Mouse (Mus musculus): ENCODE data around the gene Gm13283. TPM values are rescaled to one million over a fixed set of nuclear protein-coding genes. Genes with fewer than 3 reads are reported as not detected.
"Not testable (repeated sequence)": the region's sequence is repeated elsewhere in the genome, so short reads cannot be mapped to it uniquely, and the experiment has no call there.

The Gm13283 gene
- polyA plus RNA-seq, 1 experiment from 2014 or later = not detected

DNA sequence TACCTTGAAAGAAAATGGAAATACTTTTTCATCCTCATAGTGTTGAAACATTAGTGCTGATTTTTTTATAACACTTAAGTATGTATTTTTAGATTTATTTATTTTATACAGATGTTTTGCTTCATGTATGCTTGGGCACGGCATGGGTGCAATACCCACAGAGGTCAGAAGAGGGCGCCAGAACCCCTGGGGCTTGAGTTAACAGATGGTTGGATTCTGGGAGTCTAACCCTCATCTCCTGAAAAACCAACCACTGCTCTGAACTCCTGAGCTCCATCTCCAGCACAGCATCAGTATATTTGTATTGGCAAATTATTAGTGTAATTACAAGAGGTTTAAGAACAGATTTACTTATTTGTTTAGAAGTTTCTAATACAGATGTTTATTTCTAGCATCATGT is 21.4 kb upstream of the Gm13283 start:
- H3K36me3 ChIP-seq (ENCODE audit: control insufficient read depth, insufficient read depth, low read length) = no peaks in the 10 kb centered on the region
- no peaks in the 10 kb centered on the region for H3K27me3 ChIP-seq (ENCODE audit: control insufficient read depth, insufficient read depth, low read length)
- H3K4me3 ChIP-seq (ENCODE audit: low read depth, low read length) = no peak overlapping the region
- peak; percentile 61; the same call in 1 of the 2 replicates for ATAC-seq (replicated peaks; ENCODE audit: low FRiP score)
- no peak overlapping the region for H3K27ac ChIP-seq (ENCODE audit: low read depth, low read length)
- no peak overlapping the region for H3K4me2 ChIP-seq (ENCODE audit: low read depth, low read length, severe bottlenecking)
- H3K9ac ChIP-seq (ENCODE audit: low read length) = no peak overlapping the region
- no peaks in the 10 kb centered on the region for H3K9me3 ChIP-seq (ENCODE audit: control insufficient read depth, low read length)
- DNase-seq (ENCODE audit: low spot score) = peak; percentile 90
- no peaks in the 10 kb centered on the region for H3K4me1 ChIP-seq (replicated peaks; ENCODE audit: control insufficient read depth, insufficient read depth, low read length)
- WGBS = 6% methylated on average over 2 of the region's 2 CpGs

DNA sequence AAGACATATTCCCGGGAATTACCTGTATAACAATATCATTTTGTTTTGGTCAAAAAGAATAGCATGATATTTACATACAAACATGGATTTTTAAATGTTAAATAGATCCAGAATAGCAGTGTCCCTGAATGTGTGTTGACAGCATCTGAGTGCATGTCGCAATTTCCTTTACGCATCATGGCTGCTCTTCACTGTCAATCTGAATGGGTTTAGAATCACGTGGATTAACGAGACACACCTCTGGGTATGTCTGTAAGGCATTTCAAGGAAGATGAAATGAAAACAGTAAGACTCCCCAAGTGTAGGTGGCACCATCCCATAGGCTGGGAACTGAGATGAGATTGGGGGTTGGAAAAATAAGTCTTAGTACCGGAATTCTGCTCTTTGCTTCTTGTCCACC is 20.9 kb upstream of the Gm13283 start:
- no peak overlapping the region for H3K9ac ChIP-seq (ENCODE audit: low read length)
- no peaks in the 10 kb centered on the region for H3K9me3 ChIP-seq (ENCODE audit: control insufficient read depth, low read length)
- H3K4me2 ChIP-seq (ENCODE audit: low read depth, low read length, severe bottlenecking) = no peak overlapping the region
- no peak for DNase-seq (ENCODE audit: low spot score)
- no peak overlapping the region for H3K4me3 ChIP-seq (ENCODE audit: low read depth, low read length)
- ATAC-seq (replicated peaks; ENCODE audit: low FRiP score) = no peak
- H3K27ac ChIP-seq (ENCODE audit: low read depth, low read length) = no peak overlapping the region
- 95% methylated on average over 6 of the region's 6 CpGs for WGBS
- no peaks in the 10 kb centered on the region for H3K27me3 ChIP-seq (ENCODE audit: control insufficient read depth, insufficient read depth, low read length)
- no peaks in the 10 kb centered on the region for H3K36me3 ChIP-seq (ENCODE audit: control insufficient read depth, insufficient read depth, low read length)
- H3K4me1 ChIP-seq (replicated peaks; ENCODE audit: control insufficient read depth, insufficient read depth, low read length) = no peaks in the 10 kb centered on the region

DNA sequence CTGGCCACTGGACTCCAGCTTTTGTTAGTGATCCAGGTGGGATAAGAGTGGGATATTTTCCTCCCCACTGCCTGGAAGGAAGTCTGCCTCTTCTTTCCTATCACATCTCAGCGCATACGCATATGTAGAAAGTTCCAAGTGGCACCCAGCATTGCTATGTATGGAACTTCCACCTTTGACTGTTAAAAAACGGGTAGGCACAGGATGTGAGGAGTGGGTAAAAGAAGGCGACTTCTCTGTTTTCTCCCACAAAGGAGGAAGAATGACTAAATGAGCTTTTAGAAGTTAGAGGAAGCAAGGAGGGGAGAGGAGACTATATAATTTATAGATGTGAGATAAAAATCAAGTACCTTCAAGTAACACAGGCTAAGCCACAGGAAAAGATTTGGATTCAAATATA is 18.5 kb upstream of the Gm13283 start:
- DNase-seq (ENCODE audit: low spot score) (no peak), ATAC-seq (replicated peaks; ENCODE audit: low FRiP score) (no peak)
- Histone ChIP-seq H3K36me3 (ENCODE audit: control insufficient read depth, insufficient read depth, low read length) (no peaks in the 10 kb centered on the region), H3K4me2 (ENCODE audit: low read depth, low read length, severe bottlenecking) (no peak overlapping the region), H3K4me1 (replicated peaks; ENCODE audit: control insufficient read depth, insufficient read depth, low read length) (no peaks in the 10 kb centered on the region), H3K9me3 (ENCODE audit: control insufficient read depth, low read length) (no peaks in the 10 kb centered on the region), H3K9ac (ENCODE audit: low read length) (no peak overlapping the region), H3K27me3 (ENCODE audit: control insufficient read depth, insufficient read depth, low read length) (no peaks in the 10 kb centered on the region), H3K27ac (ENCODE audit: low read depth, low read length) (no peak overlapping the region), H3K4me3 (ENCODE audit: low read depth, low read length) (no peak overlapping the region)
- WGBS = 93% methylated on average over 4 of the region's 4 CpGs

DNA sequence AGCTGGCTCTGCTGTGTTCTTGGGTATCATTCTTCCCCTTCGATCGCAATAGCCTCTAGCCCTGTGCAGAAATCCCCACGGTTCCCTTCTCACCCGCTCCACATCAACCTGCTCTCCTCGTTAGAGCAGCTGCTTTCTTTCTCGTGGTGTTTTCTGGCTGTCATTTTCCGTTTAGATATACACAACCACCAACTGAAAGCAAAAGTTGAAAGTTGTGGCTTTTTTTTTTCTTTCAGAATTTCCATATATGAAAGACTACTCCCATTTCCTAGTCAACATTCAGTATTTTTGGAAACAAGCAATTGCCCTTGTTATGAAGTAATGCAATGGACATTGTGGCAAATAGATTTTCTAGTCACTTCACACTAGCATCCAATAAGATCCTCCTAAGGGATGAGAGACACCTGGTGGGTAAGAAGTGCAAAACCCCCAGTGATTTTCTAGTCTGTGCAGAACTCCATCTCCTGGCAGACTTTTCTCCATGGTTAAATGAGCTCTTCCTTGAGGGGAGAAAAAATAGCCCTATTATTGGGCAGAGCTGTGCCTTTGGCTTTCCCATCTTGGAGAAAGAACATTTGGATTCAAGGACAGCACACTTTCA is 17.0 kb upstream of the Gm13283 start:
- WGBS = 77% methylated on average over 7 of the region's 7 CpGs
- Histone ChIP-seq H3K27me3 (ENCODE audit: control insufficient read depth, insufficient read depth, low read length) (no peaks in the 10 kb centered on the region), H3K4me1 (replicated peaks; ENCODE audit: control insufficient read depth, insufficient read depth, low read length) (no peaks in the 10 kb centered on the region), H3K27ac (ENCODE audit: low read depth, low read length) (no peak overlapping the region), H3K9me3 (ENCODE audit: control insufficient read depth, low read length) (no peaks in the 10 kb centered on the region), H3K9ac (ENCODE audit: low read length) (no peak overlapping the region), H3K4me2 (ENCODE audit: low read depth, low read length, severe bottlenecking) (no peak overlapping the region), H3K36me3 (ENCODE audit: control insufficient read depth, insufficient read depth, low read length) (no peaks in the 10 kb centered on the region), H3K4me3 (ENCODE audit: low read depth, low read length) (no peak overlapping the region)
- DNase-seq (ENCODE audit: low spot score) = no peak
- no peak for ATAC-seq (replicated peaks; ENCODE audit: low FRiP score)

DNA sequence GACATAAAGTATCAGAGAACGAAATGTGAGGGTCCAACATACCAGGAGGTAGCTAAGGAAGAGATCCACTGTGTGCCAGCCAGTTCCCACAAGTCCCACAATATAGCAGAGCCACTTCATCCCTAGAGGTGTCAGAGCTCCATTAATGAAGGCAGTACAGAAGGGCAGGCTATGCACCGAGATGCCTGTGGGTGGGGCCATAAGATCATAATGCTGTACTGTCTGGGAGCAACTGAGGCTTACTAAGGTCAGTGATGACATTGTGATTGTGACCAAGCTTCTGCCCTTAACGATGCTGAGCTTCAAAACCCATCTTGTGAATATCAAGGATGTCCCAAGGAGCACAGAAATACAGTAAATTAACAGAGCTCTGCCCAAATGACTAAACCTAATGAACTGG is 15.7 kb upstream of the Gm13283 start:
- ATAC-seq (replicated peaks; ENCODE audit: low FRiP score) (no peak), DNase-seq (ENCODE audit: low spot score) (no peak)
- Histone ChIP-seq H3K9me3 (ENCODE audit: control insufficient read depth, low read length) (no peaks in the 10 kb centered on the region), H3K27me3 (ENCODE audit: control insufficient read depth, insufficient read depth, low read length) (no peaks in the 10 kb centered on the region), H3K9ac (ENCODE audit: low read length) (no peak overlapping the region), H3K4me1 (replicated peaks; ENCODE audit: control insufficient read depth, insufficient read depth, low read length) (no peaks in the 10 kb centered on the region), H3K36me3 (ENCODE audit: control insufficient read depth, insufficient read depth, low read length) (no peaks in the 10 kb centered on the region), H3K27ac (ENCODE audit: low read depth, low read length) (no peak overlapping the region), H3K4me2 (ENCODE audit: low read depth, low read length, severe bottlenecking) (no peak overlapping the region), H3K4me3 (ENCODE audit: low read depth, low read length) (no peak overlapping the region)
- 74% methylated on average over 3 of the region's 3 CpGs for WGBS

DNA sequence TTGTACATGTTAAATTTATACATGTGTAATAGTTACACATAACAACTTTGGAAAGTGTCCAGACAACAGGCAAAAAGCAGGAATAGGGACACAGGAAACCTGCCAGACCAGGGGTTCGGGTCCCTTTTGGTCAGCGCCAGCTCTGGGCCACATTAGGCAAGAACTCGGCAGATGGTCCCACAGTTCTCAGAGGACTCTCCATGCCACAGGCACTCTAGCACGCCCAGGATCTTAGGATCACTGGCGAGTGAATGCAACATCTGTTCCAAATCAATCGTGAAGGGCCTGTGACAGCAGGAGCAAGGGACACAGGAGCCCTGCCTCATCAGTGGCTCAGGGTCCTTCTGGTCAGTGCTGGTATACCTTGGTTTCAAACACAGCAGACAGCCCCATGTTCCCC is 10.0 kb upstream of the Gm13283 start:
- DNase-seq (ENCODE audit: low spot score) (no peak), ATAC-seq (replicated peaks; ENCODE audit: low FRiP score) (no peak)
- Histone ChIP-seq H3K27me3 (ENCODE audit: control insufficient read depth, insufficient read depth, low read length) (no peaks in the 10 kb centered on the region), H3K4me2 (ENCODE audit: low read depth, low read length, severe bottlenecking) (no peak overlapping the region), H3K4me3 (ENCODE audit: low read depth, low read length) (no peak overlapping the region), H3K9ac (ENCODE audit: low read length) (no peak overlapping the region), H3K4me1 (replicated peaks; ENCODE audit: control insufficient read depth, insufficient read depth, low read length) (no peaks in the 10 kb centered on the region), H3K36me3 (ENCODE audit: control insufficient read depth, insufficient read depth, low read length) (no peaks in the 10 kb centered on the region), H3K27ac (ENCODE audit: low read depth, low read length) (no peak overlapping the region), H3K9me3 (ENCODE audit: control insufficient read depth, low read length) (no peaks in the 10 kb centered on the region)
- 70% methylated on average over 6 of the region's 6 CpGs for WGBS

DNA sequence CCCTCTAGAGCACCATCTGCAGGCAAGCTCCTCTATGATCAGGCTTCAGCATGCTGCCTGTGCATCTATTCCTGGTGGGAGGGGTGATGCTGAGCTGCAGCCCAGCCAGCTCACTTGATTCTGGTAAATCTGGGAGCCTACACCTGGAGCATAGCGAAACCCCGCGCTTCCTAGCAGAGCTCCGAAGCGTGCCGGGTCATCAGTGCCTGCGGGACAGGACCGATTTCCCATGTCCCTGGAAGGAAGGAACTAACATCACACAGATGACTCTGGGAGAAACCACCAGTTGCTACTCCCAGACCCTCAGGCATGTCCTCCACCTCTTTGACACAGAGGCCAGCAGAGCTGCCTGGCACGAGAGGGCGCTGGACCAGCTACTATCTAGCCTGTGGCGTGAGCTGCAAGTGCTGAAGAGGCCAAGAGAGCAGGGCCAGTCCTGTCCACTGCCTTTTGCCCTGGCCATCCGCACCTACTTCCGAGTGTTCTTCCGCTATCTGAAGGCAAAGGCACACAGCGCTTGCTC is 5.0 kb upstream of the Gm13283 start, which contains the start of gene Gm13271:
Gm13271 (plus strand) TSS at position 51 of the 523 bp plus-strand sequence.
- ATAC-seq (replicated peaks; ENCODE audit: low FRiP score); H3K36me3 ChIP-seq (ENCODE audit: control insufficient read depth, insufficient read depth, low read length); H3K27me3 ChIP-seq (ENCODE audit: control insufficient read depth, insufficient read depth, low read length); DNase-seq (ENCODE audit: low spot score); H3K27ac ChIP-seq (ENCODE audit: low read depth, low read length); H3K9ac ChIP-seq (ENCODE audit: low read length); H3K9me3 ChIP-seq (ENCODE audit: control insufficient read depth, low read length); H3K4me1 ChIP-seq (replicated peaks; ENCODE audit: control insufficient read depth, insufficient read depth, low read length); H3K4me2 ChIP-seq (ENCODE audit: low read depth, low read length, severe bottlenecking); H3K4me3 ChIP-seq (ENCODE audit: low read depth, low read length): not testable (repeated sequence)
- WGBS = 70% methylated on average over 15 of the region's 15 CpGs

DNA sequence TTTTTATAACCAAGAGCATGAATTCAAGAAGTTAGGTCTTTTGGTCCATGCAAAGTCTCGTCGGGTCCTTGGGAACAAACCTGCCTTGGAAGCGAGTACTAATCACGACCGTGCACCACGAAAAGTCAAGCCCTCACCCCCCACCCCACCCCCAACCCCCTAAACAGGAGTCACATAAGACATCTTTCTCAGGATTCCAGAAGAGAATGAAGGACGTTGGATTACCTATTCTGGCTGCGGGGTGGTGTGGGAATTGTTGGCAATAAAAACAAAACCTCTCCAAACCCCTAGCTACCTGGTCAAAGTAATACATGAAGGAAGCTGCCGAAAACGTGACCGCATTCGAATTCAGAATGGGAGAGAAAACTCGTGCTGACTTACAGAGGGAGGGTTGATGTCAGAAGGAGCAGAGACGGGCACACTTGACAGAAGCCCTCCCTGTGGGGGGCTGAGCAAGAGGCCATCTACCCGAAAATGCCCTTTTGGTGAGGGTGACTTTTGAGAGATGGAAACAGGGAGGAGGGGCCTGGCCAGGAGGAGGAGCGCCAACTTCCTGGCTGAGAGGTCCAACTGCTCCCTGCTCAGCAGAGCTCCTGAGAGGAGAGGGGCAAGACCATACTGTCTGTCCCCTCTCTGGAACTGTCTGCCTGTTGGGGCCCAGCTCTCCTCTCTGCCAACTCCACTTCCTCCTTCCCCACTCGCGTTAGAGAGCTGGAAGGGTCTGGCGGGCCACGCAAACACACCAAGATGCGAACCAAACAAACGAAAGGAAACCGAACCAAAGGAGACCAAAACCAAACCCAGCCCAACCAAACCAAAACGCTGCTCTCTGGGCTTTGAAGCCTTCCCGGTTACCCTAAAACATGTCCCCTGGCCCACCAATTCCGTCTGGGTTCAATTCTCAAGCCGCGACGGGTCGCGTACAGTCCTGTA is 3.1 kb upstream of the Gm13283 start:
- peak; percentile 56 for DNase-seq (ENCODE audit: low spot score)
- H3K36me3 ChIP-seq (ENCODE audit: control insufficient read depth, insufficient read depth, low read length); H3K4me1 ChIP-seq (replicated peaks; ENCODE audit: control insufficient read depth, insufficient read depth, low read length); H3K27me3 ChIP-seq (ENCODE audit: control insufficient read depth, insufficient read depth, low read length); H3K9me3 ChIP-seq (ENCODE audit: control insufficient read depth, low read length); ATAC-seq (replicated peaks; ENCODE audit: low FRiP score): not testable (repeated sequence)
- Histone ChIP-seq H3K9ac (ENCODE audit: low read length) (peak overlapping the region; percentile 60), H3K27ac (ENCODE audit: low read depth, low read length) (peak overlapping the region; percentile 41; the same call in 1 of the 2 replicates), H3K4me2 (ENCODE audit: low read depth, low read length, severe bottlenecking) (peak overlapping the region; percentile 65), H3K4me3 (ENCODE audit: low read depth, low read length) (peak overlapping the region; percentile 35)
- 12% methylated on average over 28 of the region's 31 CpGs for WGBS
